Mouse (Mus musculus): Measurements from ENCODE around the gene Glcci1. TPM values are rescaled to one million over a fixed set of nuclear protein-coding genes. Genes with fewer than 3 reads are reported as not detected.
"Not testable (repeated sequence)": the region's sequence is repeated elsewhere in the genome, so short reads cannot be mapped to it uniquely, and the experiment has no call there.

The Glcci1 gene
- polyA plus RNA-seq, 1 experiment: 16.5 TPM

GRCm38 (mm10) chr6:8511447-8511846 is 2.0 kb downstream of the Glcci1 start:
- peak; percentile 70 for DNase-seq (ENCODE audit: low read depth)

GRCm38 (mm10) chr6:8512416-8512815 is 3.0 kb downstream of the Glcci1 start:
- peak; percentile 77 for DNase-seq (ENCODE audit: low read depth)
- no peak for TF ChIP-seq CTCF (IDR thresholded peaks at IDR 0.05; ENCODE audit: borderline replicate concordance, extremely low read depth, insufficient read depth, insufficient read length)
- no peak for TF ChIP-seq POLR2A (IDR thresholded peaks at IDR 0.05; ENCODE audit: borderline replicate concordance, extremely low read depth, insufficient read depth, insufficient read length, poor library complexity, severe bottlenecking)

More at GRCm38 (mm10) chr6:8511447-8511846, 2.0 kb downstream of the Glcci1 start:
- TF ChIP-seq POLR2A (IDR thresholded peaks at IDR 0.05; ENCODE audit: borderline replicate concordance, extremely low read depth, insufficient read depth, insufficient read length, poor library complexity, severe bottlenecking) (no peak), CTCF (IDR thresholded peaks at IDR 0.05; ENCODE audit: borderline replicate concordance, extremely low read depth, insufficient read depth, insufficient read length) (no peak)

GRCm38 (mm10) chr6:8519687-8520086 is 10.3 kb downstream of the Glcci1 start:
- TF ChIP-seq POLR2A (IDR thresholded peaks at IDR 0.05; ENCODE audit: borderline replicate concordance, extremely low read depth, insufficient read depth, insufficient read length, poor library complexity, severe bottlenecking) (no peak), CTCF (IDR thresholded peaks at IDR 0.05; ENCODE audit: borderline replicate concordance, extremely low read depth, insufficient read depth, insufficient read length) (no peak)

GRCm38 (mm10) chr6:8521231-8521630 is 11.8 kb downstream of the Glcci1 start:
- TF ChIP-seq POLR2A (IDR thresholded peaks at IDR 0.05; ENCODE audit: borderline replicate concordance, extremely low read depth, insufficient read depth, insufficient read length, poor library complexity, severe bottlenecking) (no peak), CTCF (IDR thresholded peaks at IDR 0.05; ENCODE audit: borderline replicate concordance, extremely low read depth, insufficient read depth, insufficient read length) (no peak)
- no peak for DNase-seq (ENCODE audit: low read depth)

More at GRCm38 (mm10) chr6:8519687-8520086, 10.3 kb downstream of the Glcci1 start:
- no peak for DNase-seq (ENCODE audit: low read depth)

- DNase-seq (ENCODE audit: low read depth): no peak
- TF ChIP-seq CTCF (IDR thresholded peaks at IDR 0.05; ENCODE audit: borderline replicate concordance, extremely low read depth, insufficient read depth, insufficient read length): no peak
Observed at GRCm38 (mm10) chr6:8524717-8525116, 15.3 kb downstream of the Glcci1 start.

- no peak for DNase-seq (ENCODE audit: low read depth)
- TF ChIP-seq POLR2A (IDR thresholded peaks at IDR 0.05; ENCODE audit: borderline replicate concordance, extremely low read depth, insufficient read depth, insufficient read length, poor library complexity, severe bottlenecking) (no peak), CTCF (IDR thresholded peaks at IDR 0.05; ENCODE audit: borderline replicate concordance, extremely low read depth, insufficient read depth, insufficient read length) (no peak)
Observed at GRCm38 (mm10) chr6:8531104-8531894, 21.9 kb downstream of the Glcci1 start.

- TF ChIP-seq POLR2A (IDR thresholded peaks at IDR 0.05; ENCODE audit: borderline replicate concordance, extremely low read depth, insufficient read depth, insufficient read length, poor library complexity, severe bottlenecking) (no peak), CTCF (IDR thresholded peaks at IDR 0.05; ENCODE audit: borderline replicate concordance, extremely low read depth, insufficient read depth, insufficient read length) (no peak)
Observed at GRCm38 (mm10) chr6:8536944-8537343, 27.5 kb downstream of the Glcci1 start.

GRCm38 (mm10) chr6:8541531-8541930 is 32.1 kb downstream of the Glcci1 start:
- not testable (repeated sequence) for DNase-seq (ENCODE audit: low read depth)

More at GRCm38 (mm10) chr6:8536944-8537343, 27.5 kb downstream of the Glcci1 start:
- no peak for DNase-seq (ENCODE audit: low read depth)

- no peak for TF ChIP-seq POLR2A (IDR thresholded peaks at IDR 0.05; ENCODE audit: borderline replicate concordance, extremely low read depth, insufficient read depth, insufficient read length, poor library complexity, severe bottlenecking)
- TF ChIP-seq CTCF (IDR thresholded peaks at IDR 0.05; ENCODE audit: borderline replicate concordance, extremely low read depth, insufficient read depth, insufficient read length): no peak
- DNase-seq (ENCODE audit: low read depth): no peak
Observed at GRCm38 (mm10) chr6:8544822-8545221, 35.4 kb downstream of the Glcci1 start.

- no peak for DNase-seq (ENCODE audit: low read depth)
- TF ChIP-seq POLR2A (IDR thresholded peaks at IDR 0.05; ENCODE audit: borderline replicate concordance, extremely low read depth, insufficient read depth, insufficient read length, poor library complexity, severe bottlenecking) (no peak), CTCF (IDR thresholded peaks at IDR 0.05; ENCODE audit: borderline replicate concordance, extremely low read depth, insufficient read depth, insufficient read length) (no peak)
Observed at GRCm38 (mm10) chr6:8545780-8546179, 36.4 kb downstream of the Glcci1 start.

- DNase-seq (ENCODE audit: low read depth): no peak
- TF ChIP-seq POLR2A (IDR thresholded peaks at IDR 0.05; ENCODE audit: borderline replicate concordance, extremely low read depth, insufficient read depth, insufficient read length, poor library complexity, severe bottlenecking) (no peak), CTCF (IDR thresholded peaks at IDR 0.05; ENCODE audit: borderline replicate concordance, extremely low read depth, insufficient read depth, insufficient read length) (no peak)
Observed at GRCm38 (mm10) chr6:8551155-8551554, 41.8 kb downstream of the Glcci1 start.

- no peak for TF ChIP-seq CTCF (IDR thresholded peaks at IDR 0.05; ENCODE audit: borderline replicate concordance, extremely low read depth, insufficient read depth, insufficient read length)
- no peak for TF ChIP-seq POLR2A (IDR thresholded peaks at IDR 0.05; ENCODE audit: borderline replicate concordance, extremely low read depth, insufficient read depth, insufficient read length, poor library complexity, severe bottlenecking)
- peak; percentile 43 for DNase-seq (ENCODE audit: low read depth)
Observed at GRCm38 (mm10) chr6:8556849-8557571, 47.6 kb downstream of the Glcci1 start.

Measured in brain, embryonic 14.5 days (tissue).